Mouse (Mus musculus): Measurements from ENCODE around the gene Vrk2.

The Vrk2 gene

GRCm38 (mm10) chr11:26593061-26594059, at the start of gene Vrk2, which contains the start of gene Gm6899:
TSS of gene Vrk2 (minus strand) at chr11:26593999.
TSS of gene Gm6899 (plus strand) at chr11:26593241.
- peak; percentile 85 for DNase-seq

- DNase-seq, result no peak
Observed at GRCm38 (mm10) chr11:26642141-26642540, 48.3 kb upstream of the Vrk2 start.

- DNase-seq, result peak; percentile 2
Observed at GRCm38 (mm10) chr11:26640314-26640785, 46.6 kb upstream of the Vrk2 start.

GRCm38 (mm10) chr11:26636239-26636638, 42.4 kb upstream of the Vrk2 start:
- DNase-seq, result no peak

DNA sequence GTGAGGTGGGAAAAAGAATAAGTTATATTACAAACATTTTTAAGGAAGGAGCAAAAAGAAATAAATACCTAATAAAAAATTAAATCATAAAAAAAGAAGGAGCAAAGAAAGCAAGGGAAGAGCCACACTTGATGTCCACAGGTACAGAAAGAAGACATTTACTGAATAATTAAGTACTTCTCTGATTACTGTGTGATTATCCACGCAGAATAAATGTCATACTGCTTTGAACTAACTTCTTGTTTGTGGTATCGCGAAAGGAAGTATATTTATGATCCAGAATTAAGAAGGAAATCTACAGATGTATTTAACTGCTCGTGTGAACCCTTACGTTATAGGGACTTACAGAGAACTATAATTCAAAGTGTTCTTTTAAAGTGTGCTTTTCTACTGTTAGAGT, 28.9 kb upstream of the Vrk2 start:
- DNase-seq, result no peak

DNA sequence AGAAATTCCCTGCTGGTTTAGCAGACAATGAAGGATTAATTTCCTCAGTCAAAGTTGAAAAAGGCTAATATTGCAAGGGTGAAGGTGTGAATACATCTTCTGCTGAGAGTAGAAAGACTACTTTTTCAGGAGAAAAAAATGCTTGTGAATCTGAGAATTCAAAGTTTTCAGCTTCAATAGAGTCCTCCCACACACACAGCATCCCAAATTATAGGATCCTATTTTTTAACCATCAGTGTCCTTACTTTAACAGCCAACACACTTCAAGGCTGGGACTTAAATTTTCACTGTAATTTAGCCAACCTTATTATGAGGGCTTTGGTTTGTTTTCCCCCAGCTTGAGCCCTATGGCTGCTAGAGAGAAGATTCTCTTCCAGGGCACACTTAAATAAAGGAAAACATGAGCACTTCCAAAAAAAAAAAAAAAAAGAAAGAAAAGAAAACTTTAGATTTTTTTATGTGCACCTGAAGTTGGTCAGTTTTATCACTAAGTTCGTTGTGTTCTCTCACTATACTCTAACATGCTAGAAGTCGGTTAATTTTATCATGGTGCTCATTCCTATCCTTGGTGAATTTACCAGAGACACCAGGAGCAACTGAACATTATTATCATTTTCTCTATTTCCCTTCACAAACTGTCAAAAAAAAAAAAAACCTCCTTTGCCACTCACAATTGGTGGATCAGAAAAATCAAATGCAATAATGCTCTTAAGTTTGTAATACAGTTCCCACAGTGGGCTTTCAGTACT, 24.9 kb upstream of the Vrk2 start:
- DNase-seq, result no peak

- DNase-seq, result no peak
Observed at GRCm38 (mm10) chr11:26608795-26609194, 15.0 kb upstream of the Vrk2 start.

- DNase-seq, result no peak
Observed at GRCm38 (mm10) chr11:26604061-26604655, 10.4 kb upstream of the Vrk2 start.

DNA sequence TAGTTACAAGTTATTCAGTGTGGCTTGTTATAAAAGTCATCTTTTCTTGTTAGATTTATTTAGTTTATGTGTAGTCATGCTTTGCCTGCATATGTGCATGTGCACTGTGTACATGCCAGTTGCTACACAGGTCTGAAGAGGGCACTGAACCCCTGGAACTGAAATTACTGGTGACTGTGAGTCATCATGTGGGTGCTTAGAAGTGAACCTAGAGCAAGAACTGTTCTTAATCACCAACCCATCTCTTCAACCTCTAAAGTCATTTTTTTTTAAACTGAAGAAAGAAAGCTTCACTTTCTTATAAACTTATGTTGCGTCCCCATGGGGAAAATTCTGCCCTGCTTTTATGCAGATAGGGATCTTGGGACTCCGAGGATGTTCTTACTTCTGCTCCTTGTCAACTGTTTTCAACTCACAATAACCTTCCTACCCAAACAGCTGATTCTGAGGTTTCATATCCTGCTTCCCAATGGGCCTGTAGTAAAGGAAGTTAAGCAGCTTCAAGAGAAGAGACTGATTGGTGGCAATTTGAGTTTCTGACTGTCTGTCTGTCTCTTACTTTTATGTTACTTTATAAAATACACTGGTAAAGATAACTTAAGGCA, 7.9 kb upstream of the Vrk2 start:
- no peak for DNase-seq

- DNase-seq, result no peak
Observed at GRCm38 (mm10) chr11:26600692-26601091, 6.9 kb upstream of the Vrk2 start.

- DNase-seq, result no peak
Observed at GRCm38 (mm10) chr11:26598876-26599275, 5.1 kb upstream of the Vrk2 start.

- no peak for DNase-seq
Observed at GRCm38 (mm10) chr11:26597761-26598160, 4.0 kb upstream of the Vrk2 start.

GRCm38 (mm10) chr11:26597145-26597544, 3.3 kb upstream of the Vrk2 start:
- no peak for DNase-seq

GRCm38 (mm10) chr11:26596186-26596585, 2.4 kb upstream of the Vrk2 start:
- DNase-seq, result no peak

DNA sequence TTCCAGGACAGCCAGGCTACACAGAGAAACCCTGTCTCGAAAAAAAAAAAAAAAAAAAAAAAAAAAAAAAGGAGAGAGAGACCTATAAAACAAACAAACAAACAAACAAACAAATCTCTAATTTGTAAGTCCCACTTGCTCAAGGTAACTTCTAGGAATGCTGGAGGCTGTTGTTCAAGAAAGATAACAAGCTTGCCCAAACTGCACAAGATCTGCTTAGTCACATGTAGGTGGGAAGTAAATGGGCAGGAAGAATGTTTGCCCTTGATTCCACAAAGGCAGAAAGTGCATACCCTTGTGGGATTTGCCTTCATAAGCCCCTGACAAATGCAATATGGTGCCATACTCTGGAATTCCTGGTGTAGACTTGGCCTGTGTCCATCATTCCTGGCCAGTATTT, 688 bp upstream of the Vrk2 start:
- DNase-seq, result no peak

GRCm38 (mm10) chr11:26592395-26593053, 1.3 kb downstream of the Vrk2 start:
- DNase-seq, result no peak

GRCm38 (mm10) chr11:26587184-26587524, 6.6 kb downstream of the Vrk2 start:
- no peak for DNase-seq

DNA sequence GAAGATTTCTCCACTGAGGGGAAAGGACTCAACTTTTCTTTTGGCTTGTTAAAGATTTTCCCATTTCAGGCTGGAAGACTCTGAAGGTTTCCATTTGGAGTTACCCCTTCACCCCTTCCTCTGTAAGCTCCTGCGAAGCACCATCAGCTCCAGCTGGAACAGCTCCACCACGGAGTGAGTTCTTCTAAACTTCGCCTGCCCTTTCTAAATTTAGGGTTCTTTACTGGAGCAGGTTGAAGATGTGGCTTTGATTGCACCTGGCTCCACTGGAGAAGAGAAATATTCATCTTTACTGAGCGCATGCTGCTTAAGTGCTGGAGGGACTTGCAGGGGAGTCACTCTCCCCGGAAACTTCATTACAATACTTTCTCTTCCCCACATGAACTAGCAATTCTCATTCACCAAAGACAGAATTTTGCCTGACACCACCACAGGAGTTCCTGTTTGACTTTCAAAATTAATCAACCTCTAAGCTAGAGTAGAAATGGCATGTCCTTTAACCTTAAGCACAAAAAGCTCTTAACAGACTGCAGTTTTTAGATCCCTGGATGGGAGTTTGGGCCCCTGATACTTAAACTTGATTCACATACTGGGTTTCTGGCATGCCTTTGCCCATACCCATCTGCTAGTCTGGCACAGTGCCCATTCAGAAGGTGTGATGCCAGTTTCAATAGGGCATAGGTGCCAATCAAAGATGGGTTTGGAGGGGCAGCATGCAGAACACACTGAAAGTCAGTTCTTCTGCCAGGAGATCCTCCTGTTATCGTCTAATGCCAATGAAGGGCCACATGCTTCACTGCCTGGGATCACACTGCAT, 7.2 kb downstream of the Vrk2 start:
- no peak for DNase-seq

DNA sequence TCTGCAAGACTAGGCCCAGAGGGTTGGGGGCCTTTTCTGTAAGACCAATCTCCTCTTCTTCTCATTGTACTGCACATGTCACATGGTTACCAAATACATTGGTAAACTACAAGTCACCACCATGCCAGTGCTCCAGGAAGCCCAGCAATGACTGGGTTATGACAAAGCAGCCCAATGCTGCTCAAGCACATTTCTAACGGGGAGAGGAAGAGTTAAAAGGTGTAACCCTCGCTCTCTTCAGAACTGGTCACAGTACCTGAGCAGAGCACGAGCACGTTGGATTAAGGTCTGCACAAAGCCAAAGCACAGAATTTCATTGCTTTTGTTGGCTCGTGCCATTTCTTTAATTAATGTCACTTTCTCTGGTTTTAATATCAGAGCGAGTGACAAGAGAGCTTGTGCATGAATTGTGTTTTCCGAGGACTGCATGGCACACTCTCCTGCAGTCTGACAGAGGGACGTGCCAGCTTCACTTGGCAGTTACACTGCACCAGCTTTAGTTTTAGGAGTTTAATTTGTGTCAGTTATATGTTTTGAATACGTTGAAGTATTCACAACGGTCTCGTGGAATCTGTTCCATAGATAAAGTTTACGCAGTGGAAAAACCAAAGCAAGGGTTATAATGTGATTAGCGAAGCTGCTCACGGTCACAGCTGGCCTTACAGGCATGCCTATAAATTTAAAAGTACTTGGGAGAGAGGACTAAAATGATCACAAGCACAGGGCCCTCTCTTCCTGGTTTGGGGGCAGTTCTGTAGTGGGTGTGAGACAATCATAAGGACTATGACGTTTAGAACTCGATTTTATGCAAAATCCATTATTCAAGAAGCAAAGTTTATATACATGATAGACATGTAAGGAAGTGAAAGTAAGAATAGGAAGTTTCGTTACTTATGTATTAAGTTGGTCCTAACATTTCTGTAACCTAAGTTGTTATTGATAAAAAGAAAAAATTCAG, 8.1 kb downstream of the Vrk2 start:
- DNase-seq, result no peak

DNA sequence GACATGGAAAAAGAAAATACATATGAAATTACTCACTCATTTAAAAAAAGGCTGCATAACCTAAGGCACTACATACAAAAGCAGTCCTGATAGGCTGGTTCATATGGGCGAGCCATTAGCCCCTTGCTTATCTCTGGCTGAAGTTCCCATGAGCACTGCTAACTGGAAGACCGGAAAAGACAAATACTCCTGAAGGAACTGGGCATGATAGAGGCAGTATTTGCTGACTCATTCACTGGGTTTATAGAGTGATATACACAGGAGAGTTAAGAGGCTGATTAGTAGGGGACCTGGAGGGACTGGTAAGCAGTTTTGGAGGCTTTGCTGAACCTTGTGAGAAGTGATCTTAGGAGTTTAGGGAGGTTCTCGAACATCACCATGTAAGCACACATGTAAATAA, 42.2 kb downstream of the Vrk2 start:
- no peak for DNase-seq
